Mouse (Mus musculus): ENCODE results near the gene Lce3b. TPM values are rescaled to one million over a fixed set of nuclear protein-coding genes. Genes with fewer than 3 reads are reported as not detected.

Lce3b gene
- polyA plus RNA-seq, 1 experiment from 2014 or later, result not detected

DNA sequence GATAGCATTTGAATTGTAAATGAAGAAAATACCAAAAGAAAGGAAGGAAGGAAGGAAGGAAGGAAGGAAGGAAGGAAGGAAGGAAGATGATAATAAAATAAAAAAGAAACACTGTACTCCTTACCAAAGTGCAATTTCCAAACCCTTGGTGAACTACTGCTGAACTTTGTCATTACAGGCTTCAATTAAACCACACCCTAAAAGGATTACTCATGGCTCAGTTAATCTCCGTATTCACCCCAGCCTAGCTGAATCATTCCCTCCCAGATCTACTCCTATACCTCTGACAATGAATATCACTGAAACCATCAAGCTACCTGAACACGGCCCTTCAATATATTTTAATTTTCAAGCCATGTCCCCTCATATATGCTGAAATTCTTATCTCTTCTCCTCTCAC is 45.7 kb downstream of the Lce3b start:
- Histone ChIP-seq H3K4me3 (no peak overlapping the region), H3K4me1 (replicated peaks) (no peaks in the 10 kb centered on the region)
- ATAC-seq (ENCODE audit: insufficient number of reproducible peaks, low FRiP score), result no peak

More for the DNA sequence above, 45.7 kb downstream of the Lce3b start:
- H3K4me2 ChIP-seq, result no peak overlapping the region
- H3K27me3 ChIP-seq (replicated peaks), result no peaks in the 10 kb centered on the region
- no peak overlapping the region for H3K27ac ChIP-seq (ENCODE audit: poor library complexity, severe bottlenecking)
- H3K9ac ChIP-seq, result no peak overlapping the region
- 62% methylated on average over 2 of the region's 2 CpGs for WGBS
- H3K9me3 ChIP-seq (replicated peaks), result no peaks in the 10 kb centered on the region
- no peaks in the 10 kb centered on the region for H3K36me3 ChIP-seq

Other genes with a start within 250 kb of the Lce3b start
- not detected in 2 replicates for gene Lce1d, start 245.8 kb upstream of the Lce3b start, polyA plus RNA-seq (2016; fragmentation: Nextera tagmentation; extraction: Ambion mirVana)
- gene Lce1e, start 223.9 kb upstream of the Lce3b start, polyA plus RNA-seq (2016; fragmentation: Nextera tagmentation; extraction: Ambion mirVana), result not detected in 2 replicates
- not detected in 2 replicates for gene Lce1f, start 212.6 kb upstream of the Lce3b start, polyA plus RNA-seq (2016; fragmentation: Nextera tagmentation; extraction: Ambion mirVana)
- not detected in 2 replicates for gene Gm38119, start 193.9 kb upstream of the Lce3b start, polyA plus RNA-seq (2016; fragmentation: Nextera tagmentation; extraction: Ambion mirVana)
- gene Lce1g, start 180.6 kb upstream of the Lce3b start, polyA plus RNA-seq (2016; fragmentation: Nextera tagmentation; extraction: Ambion mirVana), result not detected in 2 replicates
- not detected in 2 replicates for gene Lce1h, start 167.9 kb upstream of the Lce3b start, polyA plus RNA-seq (2016; fragmentation: Nextera tagmentation; extraction: Ambion mirVana)
- gene Lce1i, start 154.1 kb upstream of the Lce3b start, polyA plus RNA-seq (2016; fragmentation: Nextera tagmentation; extraction: Ambion mirVana), result not detected in 2 replicates
- gene Lce1j, start 142.5 kb upstream of the Lce3b start, polyA plus RNA-seq (2016; fragmentation: Nextera tagmentation; extraction: Ambion mirVana), result not detected in 2 replicates
- not detected in 2 replicates for gene Lce1k, start 125.1 kb upstream of the Lce3b start, polyA plus RNA-seq (2016; fragmentation: Nextera tagmentation; extraction: Ambion mirVana)
- gene Kprp, start 105.7 kb upstream of the Lce3b start, polyA plus RNA-seq (2016; fragmentation: Nextera tagmentation; extraction: Ambion mirVana), result not detected in 2 replicates
- gene Lce1l, start 81.7 kb upstream of the Lce3b start, polyA plus RNA-seq (2016; fragmentation: Nextera tagmentation; extraction: Ambion mirVana), result not detected in 2 replicates
- not detected in 2 replicates for gene 2310050C09Rik, start 62.8 kb upstream of the Lce3b start, polyA plus RNA-seq (2016; fragmentation: Nextera tagmentation; extraction: Ambion mirVana)
- gene Lce3a, start 6.7 kb upstream of the Lce3b start, polyA plus RNA-seq (2016; fragmentation: Nextera tagmentation; extraction: Ambion mirVana), result not detected in 2 replicates
- not detected in 2 replicates for gene Lce3c, start 11.5 kb downstream of the Lce3b start, polyA plus RNA-seq (2016; fragmentation: Nextera tagmentation; extraction: Ambion mirVana)
- gene Lce3d, start 24.4 kb downstream of the Lce3b start, polyA plus RNA-seq (2016; fragmentation: Nextera tagmentation; extraction: Ambion mirVana), result not detected in 2 replicates
- not detected in 2 replicates for gene Lce3e, start 34.1 kb downstream of the Lce3b start, polyA plus RNA-seq (2016; fragmentation: Nextera tagmentation; extraction: Ambion mirVana)
- not detected in 2 replicates for gene Lce3f, start 59.2 kb downstream of the Lce3b start, polyA plus RNA-seq (2016; fragmentation: Nextera tagmentation; extraction: Ambion mirVana)
- not detected in 2 replicates for gene Crct1, start 82.7 kb downstream of the Lce3b start, polyA plus RNA-seq (2016; fragmentation: Nextera tagmentation; extraction: Ambion mirVana)
- not detected in 2 replicates for gene Lce1m, start 86.1 kb downstream of the Lce3b start, polyA plus RNA-seq (2016; fragmentation: Nextera tagmentation; extraction: Ambion mirVana)
- gene Gm4858, start 135.8 kb downstream of the Lce3b start, polyA plus RNA-seq (2016; fragmentation: Nextera tagmentation; extraction: Ambion mirVana), result not detected in 2 replicates
- gene Crnn, start 211.8 kb downstream of the Lce3b start, polyA plus RNA-seq (2016; fragmentation: Nextera tagmentation; extraction: Ambion mirVana), result not detected in 2 replicates